Mouse (Mus musculus): ENCODE measurements at regions not wholly inside any gene's neighbourhood (a gene's known extent, or its start where the extent isn't known, plus 50 kb on each side); places are given as distances from the start of the nearest gene placed in this dataset.
"Not testable (repeated sequence)": the region's sequence is repeated elsewhere in the genome, so short reads cannot be mapped to it uniquely, and the experiment has no call there.

GRCm38 (mm10) chr5:129353549-129353948 lies 147.5 kb upstream of the Sfswap start:
- no peak for DNase-seq (ENCODE audit: low spot score)

GRCm38 (mm10) chr5:129354877-129355276 lies 146.1 kb upstream of the Sfswap start:
- no peak for DNase-seq (ENCODE audit: low spot score)

GRCm38 (mm10) chr5:129361527-129361926 lies 139.5 kb upstream of the Sfswap start:
- DNase-seq (ENCODE audit: low spot score), result no peak

GRCm38 (mm10) chr5:129363189-129363588 lies 137.8 kb upstream of the Sfswap start:
- no peak for DNase-seq (ENCODE audit: low spot score)

- no peak for DNase-seq (ENCODE audit: low spot score)
Measured at GRCm38 (mm10) chr5:129365026-129365425, 136.0 kb upstream of the Sfswap start.

- DNase-seq (ENCODE audit: low spot score), result no peak
Measured at GRCm38 (mm10) chr5:129367266-129367665, 133.8 kb upstream of the Sfswap start.

- DNase-seq (ENCODE audit: low spot score), result no peak
Measured at GRCm38 (mm10) chr5:129380861-129381260, 120.2 kb upstream of the Sfswap start.

- no peak for DNase-seq (ENCODE audit: low spot score)
Measured at GRCm38 (mm10) chr5:129384976-129385375, 116.0 kb upstream of the Sfswap start.

- DNase-seq (ENCODE audit: low spot score), result not testable (repeated sequence)
Measured at GRCm38 (mm10) chr5:129385965-129386643, 114.9 kb upstream of the Sfswap start.

- not testable (repeated sequence) for DNase-seq (ENCODE audit: low spot score)
Measured at GRCm38 (mm10) chr5:129386671-129387070, 114.3 kb upstream of the Sfswap start.

GRCm38 (mm10) chr5:129387301-129387700 lies 113.7 kb upstream of the Sfswap start:
- no peak for DNase-seq (ENCODE audit: low spot score)

GRCm38 (mm10) chr5:129390921-129391371 lies 110.1 kb upstream of the Sfswap start:
- no peak for DNase-seq (ENCODE audit: low spot score)

GRCm38 (mm10) chr5:129393150-129393549 lies 107.9 kb upstream of the Sfswap start:
- DNase-seq (ENCODE audit: low spot score), result no peak

GRCm38 (mm10) chr5:129393606-129394255 lies 107.3 kb upstream of the Sfswap start:
- no peak for DNase-seq (ENCODE audit: low spot score)

- no peak for DNase-seq (ENCODE audit: low spot score)
Measured at GRCm38 (mm10) chr5:129394416-129394815, 106.6 kb upstream of the Sfswap start.

- no peak for DNase-seq (ENCODE audit: low spot score)
Measured at GRCm38 (mm10) chr5:129397311-129397710, 103.7 kb upstream of the Sfswap start.

- no peak for DNase-seq (ENCODE audit: low spot score)
Measured at GRCm38 (mm10) chr5:129406259-129406658, 94.8 kb upstream of the Sfswap start.

GRCm38 (mm10) chr5:129409440-129410004 lies 91.5 kb upstream of the Sfswap start:
- DNase-seq (ENCODE audit: low spot score), result no peak

- DNase-seq (ENCODE audit: low spot score), result no peak
Measured at GRCm38 (mm10) chr5:129412161-129412560, 88.9 kb upstream of the Sfswap start.

- DNase-seq (ENCODE audit: low spot score), result peak; percentile 40
Measured at GRCm38 (mm10) chr5:129414960-129415706, 85.9 kb upstream of the Sfswap start.

GRCm38 (mm10) chr5:129416425-129416824 lies 84.6 kb upstream of the Sfswap start:
- DNase-seq (ENCODE audit: low spot score), result no peak

GRCm38 (mm10) chr5:129417516-129417915 lies 83.5 kb upstream of the Sfswap start:
- no peak for DNase-seq (ENCODE audit: low spot score)
